Mouse (Mus musculus) cerebellum, postnatal 36 days (tissue): ENCODE measurements at regions not wholly inside any gene's neighbourhood (a gene's known extent, or its start where the extent isn't known, plus 50 kb on each side); places are given as distances from the start of the nearest gene placed in this dataset.
A peak's percentile ranks its signal among the peaks of the same experiment; 100 is the strongest.

Experiments
- DNase-seq, 2 experiments: peaks; one replicate each; pipeline ENCODE4 v3.0.0; 2021 to 2022; ENCODE audit warnings: mixed read lengths in 2 of 2

DNA sequence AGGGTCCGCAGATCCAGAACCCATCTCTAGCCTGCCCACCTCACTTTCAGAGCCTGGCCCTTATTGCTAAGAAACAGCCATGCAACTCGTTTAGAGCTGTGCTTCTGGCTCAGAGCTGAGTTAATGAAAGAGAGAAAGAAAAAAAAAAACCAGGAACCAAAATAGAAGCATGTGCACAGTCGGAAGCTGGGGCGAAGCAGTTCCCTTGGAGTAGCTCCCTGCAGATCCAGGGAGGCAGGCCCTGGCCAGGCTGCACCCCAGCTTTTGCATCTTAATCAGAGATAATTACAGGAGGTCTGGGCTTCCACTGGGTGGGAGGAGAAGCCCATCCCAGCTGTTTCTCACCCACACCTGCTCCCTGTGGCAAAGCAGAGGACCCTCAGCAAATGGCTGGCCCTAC is 53.9 kb downstream of the Adra2c start:
- peak in 1 of 2 experiments; percentile 1 for DNase-seq

- DNase-seq: peak in 1 of 2 experiments; percentile 1
These were observed 54.4 kb upstream of the Hmx1 start for GRCm38 (mm10) chr5:35334416-35335059.

DNA sequence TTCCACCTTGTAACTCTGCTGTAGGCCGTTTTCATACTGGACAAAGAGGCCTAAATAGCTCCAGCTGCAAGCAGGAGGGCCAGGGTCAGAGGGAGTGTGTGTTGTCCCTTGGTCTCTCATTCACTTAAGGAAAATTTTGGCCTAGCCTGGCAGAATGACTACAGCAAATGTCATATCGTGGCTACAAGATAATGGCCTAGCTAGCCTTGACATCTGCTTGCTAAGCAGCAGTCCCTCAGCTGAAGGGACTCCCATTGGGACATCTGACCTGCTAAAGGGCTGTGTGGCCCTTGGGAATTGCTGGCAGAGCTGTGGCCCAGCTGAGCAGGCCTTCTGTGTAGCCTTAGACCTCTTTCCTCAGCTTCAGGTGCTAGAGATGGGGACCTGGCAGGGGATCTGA is 53.8 kb upstream of the Hmx1 start:
- DNase-seq: no peak
